Mouse (Mus musculus): Measurements from ENCODE around the gene Card6. TPM values are rescaled to one million over a fixed set of nuclear protein-coding genes. Genes with fewer than 3 reads are reported as not detected.
A peak's percentile ranks its signal among the peaks of the same experiment; 100 is the strongest.

Card6 gene
- 0.57 and 0.63 TPM in 2 replicates for polyA plus RNA-seq (2012; rRNA removed)
- polyA plus RNA-seq (2014; fragmentation: Nextera tagmentation; extraction: Ambion mirVana) = 0.74 and 1.00 TPM in 2 replicates

- Histone ChIP-seq H3K4me2 (ENCODE audit: low read depth) (peak within 1 kb of the TSS; percentile 66), H3K27me3 (ENCODE audit: control insufficient read depth, insufficient read depth, low read length) (peaks cover 7% of the 10 kb centered on the region), H3K9me3 (ENCODE audit: control insufficient read depth, low read length) (no peaks in the 10 kb centered on the region), H3K36me3 (replicated peaks; ENCODE audit: control insufficient read depth, insufficient read depth, low read depth) (no peaks in the 10 kb centered on the region), H3K4me3 (ENCODE audit: insufficient read depth in 1 of 2, low read depth in 2 of 2, low read length in 2 of 2) (peak within 1 kb of the TSS; percentile 35 to 52), H3K9ac (replicated peaks) (peak within 1 kb of the TSS; percentile 57), H3K4me1 (replicated peaks; ENCODE audit: control insufficient read depth in 2 of 2, insufficient read depth in 2 of 2, low read length in 1 of 2) (peaks cover 9 to 10% of the 10 kb centered on the region in 2 experiments), H3K27ac (no peak within 1 kb of the TSS)
- no peak for DNase-seq (ENCODE audit: low read depth in 3 of 3, low spot score in 3 of 3)
- TF ChIP-seq CTCF (IDR thresholded peaks at IDR 0.05; ENCODE audit: low read depth) = no peak
- no peak for TF ChIP-seq EP300 (IDR thresholded peaks at IDR 0.05; ENCODE audit: low read depth)
- 6% methylated on average over 21 of the region's 21 CpGs for WGBS (ENCODE audit: insufficient replicate concordance)
- no peak for ATAC-seq (ENCODE audit: insufficient read depth)
Observed at GRCm38 (mm10) chr15:5107686-5108654, at the start of gene Card6. Gene Card6, minus strand, starts transcription at chr15:5108539.

- no peak overlapping the region for H3K4me2 ChIP-seq (ENCODE audit: low read depth)
- no peak overlapping the region for H3K9ac ChIP-seq (replicated peaks)
- no peak for TF ChIP-seq EP300 (IDR thresholded peaks at IDR 0.05; ENCODE audit: low read depth)
- TF ChIP-seq CTCF (IDR thresholded peaks at IDR 0.05; ENCODE audit: low read depth) = no peak
- 45% methylated on average over 1 of the region's 1 CpGs for WGBS (ENCODE audit: insufficient replicate concordance)
- no peaks in the 10 kb centered on the region for H3K27me3 ChIP-seq (ENCODE audit: control insufficient read depth, insufficient read depth, low read length)
- ATAC-seq (ENCODE audit: insufficient read depth) = no peak
- H3K27ac ChIP-seq = no peak overlapping the region
- H3K4me3 ChIP-seq (ENCODE audit: insufficient read depth in 1 of 2, low read depth in 2 of 2, low read length in 2 of 2) = no peak overlapping the region
- H3K36me3 ChIP-seq (replicated peaks; ENCODE audit: control insufficient read depth, insufficient read depth, low read depth) = peaks cover 6% of the 10 kb centered on the region
- H3K9me3 ChIP-seq (ENCODE audit: control insufficient read depth, low read length) = no peaks in the 10 kb centered on the region
- DNase-seq (ENCODE audit: low read depth in 3 of 3, low spot score in 3 of 3) = no peak
- H3K4me1 ChIP-seq (replicated peaks; ENCODE audit: control insufficient read depth in 2 of 2, insufficient read depth in 2 of 2, low read length in 1 of 2) = peaks cover 9 to 23% of the 10 kb centered on the region in 2 experiments
Observed at GRCm38 (mm10) chr15:5157386-5157785, 49.0 kb upstream of the Card6 start.

GRCm38 (mm10) chr15:5156355-5156754 is 48.0 kb upstream of the Card6 start:
- 45% methylated on average over 4 of the region's 4 CpGs for WGBS (ENCODE audit: insufficient replicate concordance)
- ATAC-seq (ENCODE audit: insufficient read depth) (peak; percentile 16; the same call in 1 of the 2 replicates), DNase-seq (ENCODE audit: low read depth in 3 of 3, low spot score in 3 of 3) (no peak)
- H3K27me3 ChIP-seq (ENCODE audit: control insufficient read depth, insufficient read depth, low read length) = no peaks in the 10 kb centered on the region
- no peak overlapping the region for H3K27ac ChIP-seq
- TF ChIP-seq EP300 (IDR thresholded peaks at IDR 0.05; ENCODE audit: low read depth) (no peak), CTCF (IDR thresholded peaks at IDR 0.05; ENCODE audit: low read depth) (no peak)
- H3K9ac ChIP-seq (replicated peaks) = no peak overlapping the region
- no peak overlapping the region for H3K4me3 ChIP-seq (ENCODE audit: insufficient read depth in 1 of 2, low read depth in 2 of 2, low read length in 2 of 2)
- H3K9me3 ChIP-seq (ENCODE audit: control insufficient read depth, low read length) = no peaks in the 10 kb centered on the region
- H3K4me1 ChIP-seq (replicated peaks; ENCODE audit: control insufficient read depth in 2 of 2, insufficient read depth in 2 of 2, low read length in 1 of 2) = peaks cover 9 to 24% of the 10 kb centered on the region in 2 experiments
- no peak overlapping the region for H3K4me2 ChIP-seq (ENCODE audit: low read depth)
- H3K36me3 ChIP-seq (replicated peaks; ENCODE audit: control insufficient read depth, insufficient read depth, low read depth) = peaks cover 5% of the 10 kb centered on the region

GRCm38 (mm10) chr15:5155093-5155492 is 46.8 kb upstream of the Card6 start:
- Histone ChIP-seq H3K27ac (no peak overlapping the region; the same call in 1 of the 2 replicates), H3K36me3 (replicated peaks; ENCODE audit: control insufficient read depth, insufficient read depth, low read depth) (no peaks in the 10 kb centered on the region), H3K4me1 (replicated peaks; ENCODE audit: control insufficient read depth in 2 of 2, insufficient read depth in 2 of 2, low read length in 1 of 2) (peaks cover 9 to 24% of the 10 kb centered on the region in 2 experiments), H3K9ac (replicated peaks) (no peak overlapping the region), H3K4me3 (ENCODE audit: insufficient read depth in 1 of 2, low read depth in 2 of 2, low read length in 2 of 2) (no peak overlapping the region), H3K27me3 (ENCODE audit: control insufficient read depth, insufficient read depth, low read length) (no peaks in the 10 kb centered on the region), H3K4me2 (ENCODE audit: low read depth) (peak overlapping the region; percentile 34), H3K9me3 (ENCODE audit: control insufficient read depth, low read length) (no peaks in the 10 kb centered on the region)
- DNase-seq (ENCODE audit: low read depth in 3 of 3, low spot score in 3 of 3) (no peak), ATAC-seq (ENCODE audit: insufficient read depth) (no peak)
- TF ChIP-seq CTCF (IDR thresholded peaks at IDR 0.05; ENCODE audit: low read depth) = no peak
- no peak for TF ChIP-seq EP300 (IDR thresholded peaks at IDR 0.05; ENCODE audit: low read depth)
- WGBS (ENCODE audit: insufficient replicate concordance) = 68% methylated on average over 5 of the region's 5 CpGs

- TF ChIP-seq EP300 (IDR thresholded peaks at IDR 0.05; ENCODE audit: low read depth) = no peak
- no peak for TF ChIP-seq CTCF (IDR thresholded peaks at IDR 0.05; ENCODE audit: low read depth)
Observed at GRCm38 (mm10) chr15:5154621-5155020, 46.3 kb upstream of the Card6 start.

More at GRCm38 (mm10) chr15:5154621-5155020, 46.3 kb upstream of the Card6 start:
- Histone ChIP-seq H3K4me2 (ENCODE audit: low read depth) (peak overlapping the region; percentile 34), H3K36me3 (replicated peaks; ENCODE audit: control insufficient read depth, insufficient read depth, low read depth) (no peaks in the 10 kb centered on the region), H3K9me3 (ENCODE audit: control insufficient read depth, low read length) (no peaks in the 10 kb centered on the region), H3K9ac (replicated peaks) (no peak overlapping the region), H3K4me3 (ENCODE audit: insufficient read depth in 1 of 2, low read depth in 2 of 2, low read length in 2 of 2) (no peak overlapping the region), H3K27me3 (ENCODE audit: control insufficient read depth, insufficient read depth, low read length) (no peaks in the 10 kb centered on the region), H3K4me1 (replicated peaks; ENCODE audit: control insufficient read depth in 2 of 2, insufficient read depth in 2 of 2, low read length in 1 of 2) (peaks cover 12 to 24% of the 10 kb centered on the region in 2 experiments), H3K27ac (no peak overlapping the region; the same call in 1 of the 2 replicates)
- no peak for ATAC-seq (ENCODE audit: insufficient read depth)
- 71% methylated on average over 9 of the region's 9 CpGs for WGBS (ENCODE audit: insufficient replicate concordance)
- DNase-seq (ENCODE audit: low read depth in 3 of 3, low spot score in 3 of 3) = no peak
